Mouse (Mus musculus) stomach, postnatal 0 days (tissue): ENCODE data around the gene Gm49416. TPM values are rescaled to one million over a fixed set of nuclear protein-coding genes. Genes with fewer than 3 reads are reported as not detected.

ENCODE experiments used
- ATAC-seq: fragments of 200-750 bp; cut with Nextera tagmentation; 2 replicates; pipeline ENCODE4 v1.8.0; 2017; ENCODE audit not compliant: low FRiP score, low TSS enrichment
- DNase-seq: peaks from one replicate; pipeline ENCODE4 v3.0.0-alpha.2; 2016; ENCODE audit warnings: low spot score
- H3K27ac ChIP-seq: fragments of 300-500 bp; sonication (generic); replicated peaks from 2 replicates; pipeline ENCODE4 v1.5.1; 2014; ENCODE audit warnings: mild to moderate bottlenecking, control low read depth
- H3K27me3 ChIP-seq: fragments of 300-500 bp; sonication (generic); 2 replicates; pipeline ENCODE4 v1.6.1; 2014; ENCODE audit warnings: low read length; ENCODE audit not compliant: control insufficient read depth, insufficient read depth
- H3K36me3 ChIP-seq: fragments of 300-500 bp; sonication (generic); 2 replicates; pipeline ENCODE4 v1.6.1; 2014; ENCODE audit warnings: low read length, mixed read lengths; ENCODE audit not compliant: control insufficient read depth, insufficient read depth
- H3K4me1 ChIP-seq: fragments of 300-500 bp; sonication (generic); replicated peaks from 2 replicates; pipeline ENCODE4 v1.6.1; 2014; ENCODE audit warnings: antibody characterized with exemption; ENCODE audit not compliant: control insufficient read depth, insufficient read depth
- H3K4me2 ChIP-seq: fragments of 300-500 bp; sonication (generic); replicated peaks from 2 replicates; pipeline ENCODE4 v1.6.1; 2014; ENCODE audit warnings: low read depth, mild to moderate bottlenecking, control low read depth, moderate library complexity
- H3K4me3 ChIP-seq: fragments of 300-500 bp; sonication (generic); 2 replicates; pipeline ENCODE4 v1.5.1; 2014; ENCODE audit warnings: low read depth, low read length, control low read depth
- H3K9ac ChIP-seq: fragments of 300-500 bp; sonication (generic); 2 replicates; pipeline ENCODE4 v1.6.1; 2014; ENCODE audit warnings: mild to moderate bottlenecking, low read length, control low read depth, mixed read lengths
- H3K9me3 ChIP-seq: fragments of 300-500 bp; sonication (generic); 2 replicates; pipeline ENCODE4 v1.6.1; 2016; ENCODE audit warnings: low read length; ENCODE audit not compliant: control insufficient read depth
- CTCF ChIP-seq: IDR thresholded peaks from 2 replicates; pipeline ENCODE4 v1.5.1; 2016; ENCODE audit warnings: antibody characterized with exemption, low read depth, mild to moderate bottlenecking, moderate library complexity
- EP300 ChIP-seq: optimal IDR thresholded peaks from 2 replicates; pipeline ENCODE3; 2016; ENCODE audit warnings: antibody characterized with exemption
- WGBS: fragments of 180-500 bp; shearing (Covaris S2); extraction: QIAGEN DNeasy Blood & Tissue Kit; methylation state at CpG from one replicate; pipeline ENCODE4 v1.1.7; 2014; 5-methylcytosine and 5-hydroxymethylcytosine counted together
- polyA plus RNA-seq: library from polyadenylated mRNA; unstranded; fragments of >200 nt; fragmentation: Nextera tagmentation; extraction: Ambion mirVana; gene quantifications from 2 replicates; pipeline ENCODE4 v1.2.1, GENCODE M21; 2015

Gene Gm49416
- polyA plus RNA-seq, 1 experiment from 2014 or later: not detected

DNA sequence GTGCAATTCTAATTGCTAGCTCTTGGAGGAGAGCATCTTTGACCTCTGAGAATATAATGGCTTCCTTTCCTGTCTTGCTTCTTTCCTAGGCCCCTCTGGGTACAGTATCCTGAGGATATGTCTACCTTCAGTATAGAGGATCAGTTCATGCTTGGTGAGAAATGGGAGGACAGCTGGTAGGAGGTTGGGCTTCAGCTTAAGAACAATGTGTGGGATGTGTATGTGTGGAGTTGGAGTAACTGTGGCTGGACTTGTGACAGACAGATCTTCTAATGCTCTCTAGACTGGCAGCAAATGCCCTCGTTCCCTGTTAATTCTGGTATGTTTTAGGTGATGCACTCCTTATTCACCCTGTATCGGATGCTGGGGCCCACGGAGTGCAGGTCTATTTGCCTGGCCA, 25.5 kb downstream of the Gm49416 start:
- H3K27me3 ChIP-seq: no peaks in the 10 kb centered on the region
- no peak overlapping the region for H3K9ac ChIP-seq
- DNase-seq (no peak), ATAC-seq (no peak)
- no peaks in the 10 kb centered on the region for H3K4me1 ChIP-seq
- H3K9me3 ChIP-seq: no peaks in the 10 kb centered on the region
- H3K4me2 ChIP-seq: no peak overlapping the region
- 98% methylated on average over 3 of the region's 3 CpGs for WGBS
- H3K36me3 ChIP-seq: peaks cover 57% of the 10 kb centered on the region
- TF ChIP-seq EP300: no peak
- TF ChIP-seq CTCF: no peak
- H3K27ac ChIP-seq: no peak overlapping the region
- no peak overlapping the region for H3K4me3 ChIP-seq

DNA sequence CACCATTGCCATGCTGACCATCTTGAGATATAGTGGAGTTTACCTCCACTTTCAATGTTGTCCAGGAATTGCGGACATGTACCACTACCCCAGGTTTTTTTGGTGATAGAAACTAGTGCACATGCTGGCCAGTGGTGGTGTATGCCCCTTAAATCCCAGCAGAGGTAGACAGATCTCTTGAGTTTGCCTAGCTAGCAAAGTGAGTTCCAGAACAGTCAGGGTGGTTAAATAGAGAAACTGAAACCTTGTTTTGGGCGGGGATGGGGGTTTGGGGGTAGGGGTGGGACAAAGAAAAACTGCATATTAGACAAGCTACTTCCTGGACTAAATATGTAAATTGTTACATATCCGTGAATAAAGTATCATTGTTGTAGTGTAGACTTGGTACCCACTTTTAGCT, 30.3 kb downstream of the Gm49416 start:
- Histone ChIP-seq H3K27me3 (no peaks in the 10 kb centered on the region), H3K9ac (no peak overlapping the region), H3K4me3 (no peak overlapping the region), H3K27ac (no peak overlapping the region), H3K36me3 (peaks cover 21% of the 10 kb centered on the region), H3K9me3 (no peaks in the 10 kb centered on the region), H3K4me2 (no peak overlapping the region), H3K4me1 (no peaks in the 10 kb centered on the region; the same call in 1 of the 2 replicates)
- ATAC-seq: no peak
- no peak for DNase-seq
- 90% methylated on average over 3 of the region's 3 CpGs for WGBS
- no peak for TF ChIP-seq EP300
- no peak for TF ChIP-seq CTCF

DNA sequence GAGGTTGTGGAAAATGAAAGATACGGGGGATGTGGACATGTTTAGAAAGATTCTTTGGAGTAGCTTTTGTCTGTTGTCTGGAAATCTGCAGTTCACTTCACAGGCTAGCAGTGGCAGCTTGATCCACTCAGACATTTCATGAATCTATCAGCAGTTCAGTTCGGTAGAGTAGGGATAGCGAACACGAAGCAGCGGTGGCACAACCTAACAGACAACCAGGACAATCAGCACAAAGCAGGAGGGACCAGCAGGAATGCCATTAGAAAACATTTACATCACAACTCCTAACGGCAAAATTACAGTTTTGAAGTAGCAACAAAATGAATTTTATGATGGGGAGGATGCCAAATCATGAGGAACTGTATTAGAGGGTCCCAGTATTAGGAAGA, 31.0 kb downstream of the Gm49416 start:
- 62% methylated on average over 6 of the region's 6 CpGs for WGBS
- TF ChIP-seq EP300 (no peak), CTCF (no peak)
- H3K9ac ChIP-seq: peak overlapping the region; percentile 79; the same call in 1 of the 2 replicates

DNA sequence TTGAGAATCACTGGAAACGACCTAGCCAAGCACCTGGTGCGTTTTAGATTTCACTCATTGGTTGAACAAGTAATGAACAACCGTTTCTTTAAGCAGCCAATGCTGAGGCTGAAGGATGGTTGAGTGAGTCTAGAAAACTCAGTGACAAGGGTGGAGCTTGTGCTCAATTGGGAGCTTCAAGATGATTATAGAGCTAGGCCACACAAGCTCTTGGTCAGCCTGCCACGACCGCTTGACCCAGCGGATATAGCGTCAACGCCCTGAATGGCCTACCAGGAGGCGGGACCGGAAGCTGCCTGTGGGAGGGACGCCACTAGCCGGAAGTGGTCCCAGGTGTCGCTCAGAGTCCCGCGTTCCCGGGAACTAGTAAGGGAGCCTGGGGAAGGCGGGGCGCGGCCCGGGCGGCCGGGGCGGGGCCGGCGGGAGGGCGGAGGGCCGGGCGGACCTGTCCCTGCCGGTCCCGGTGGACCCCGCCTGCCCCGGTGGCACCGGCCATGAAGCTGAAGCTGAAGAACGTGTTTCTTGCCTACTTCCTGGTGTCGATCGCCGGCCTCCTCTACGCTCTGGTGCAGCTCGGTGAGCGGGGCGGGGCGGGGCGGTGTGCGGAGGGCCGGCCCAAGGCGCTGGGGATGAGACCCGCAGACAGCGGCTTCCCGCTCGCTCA, 31.5 kb downstream of the Gm49416 start, which contains the start of gene B3gat3:
Gene B3gat3 (plus strand): TSS at position 302 of the 664 bp plus-strand sequence.
- WGBS: 1% methylated on average over 45 of the region's 50 CpGs

More for the DNA sequence above, 31.0 kb downstream of the Gm49416 start:
- Histone ChIP-seq H3K4me3 (peak overlapping the region; percentile 81), H3K27ac (peak overlapping the region; percentile 96), H3K27me3 (no peaks in the 10 kb centered on the region), H3K36me3 (peaks cover 14% of the 10 kb centered on the region), H3K4me1 (no peaks in the 10 kb centered on the region; the same call in 1 of the 2 replicates), H3K4me2 (peak overlapping the region; percentile 62), H3K9me3 (no peaks in the 10 kb centered on the region)
- no peak for DNase-seq
- ATAC-seq: no peak

DNA sequence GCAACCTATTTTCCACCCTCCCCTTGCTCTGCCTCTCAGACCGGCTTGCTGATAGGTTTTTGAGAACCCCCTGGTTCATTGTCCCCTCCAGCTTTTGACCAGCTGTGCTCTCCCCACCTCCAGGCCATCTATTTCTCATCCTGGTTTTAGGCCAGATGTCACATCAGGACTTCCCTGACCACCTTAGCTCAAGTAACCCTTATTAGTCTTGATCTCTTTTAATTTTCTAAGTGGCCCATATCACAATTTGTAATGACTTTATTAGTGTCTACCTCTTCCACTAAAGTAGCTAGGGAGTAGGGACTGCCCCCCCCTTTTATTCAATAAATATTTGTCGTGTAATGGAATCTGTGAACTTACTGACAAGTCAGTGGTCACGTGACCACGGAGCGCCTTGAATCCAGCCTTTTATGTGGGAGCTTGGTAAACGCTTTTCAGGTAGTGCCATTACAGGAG, 32.1 kb downstream of the Gm49416 start:
- peaks cover 7% of the 10 kb centered on the region for H3K36me3 ChIP-seq
- H3K4me3 ChIP-seq: peak overlapping the region; percentile 81
- DNase-seq (peak; percentile 65), ATAC-seq (peak; percentile 22; the same call in 1 of the 2 replicates)
- peak overlapping the region; percentile 62 for H3K4me2 ChIP-seq
- no peak for TF ChIP-seq CTCF
- no peak for TF ChIP-seq EP300
- peak overlapping the region; percentile 96 for H3K27ac ChIP-seq
- no peaks in the 10 kb centered on the region; the same call in 1 of the 2 replicates for H3K4me1 ChIP-seq
- peak overlapping the region; percentile 79 for H3K9ac ChIP-seq
- no peaks in the 10 kb centered on the region for H3K27me3 ChIP-seq
- H3K9me3 ChIP-seq: no peaks in the 10 kb centered on the region
- 0% methylated on average over 6 of the region's 6 CpGs for WGBS

More for the DNA sequence above, 31.5 kb downstream of the Gm49416 start, which contains the start of gene B3gat3:
- Histone ChIP-seq H3K27me3 (no peaks in the 10 kb centered on the region), H3K9me3 (no peaks in the 10 kb centered on the region), H3K9ac (peak within 1 kb of the TSS; percentile 79), H3K4me1 (no peaks in the 10 kb centered on the region; the same call in 1 of the 2 replicates), H3K4me3 (peak within 1 kb of the TSS; percentile 81), H3K36me3 (peaks cover 12% of the 10 kb centered on the region), H3K4me2 (peak within 1 kb of the TSS; percentile 62), H3K27ac (peak within 1 kb of the TSS; percentile 96)
- no peak for TF ChIP-seq EP300
- no peak for TF ChIP-seq CTCF
- DNase-seq: peak; percentile 95
- ATAC-seq: peak; percentile 98

DNA sequence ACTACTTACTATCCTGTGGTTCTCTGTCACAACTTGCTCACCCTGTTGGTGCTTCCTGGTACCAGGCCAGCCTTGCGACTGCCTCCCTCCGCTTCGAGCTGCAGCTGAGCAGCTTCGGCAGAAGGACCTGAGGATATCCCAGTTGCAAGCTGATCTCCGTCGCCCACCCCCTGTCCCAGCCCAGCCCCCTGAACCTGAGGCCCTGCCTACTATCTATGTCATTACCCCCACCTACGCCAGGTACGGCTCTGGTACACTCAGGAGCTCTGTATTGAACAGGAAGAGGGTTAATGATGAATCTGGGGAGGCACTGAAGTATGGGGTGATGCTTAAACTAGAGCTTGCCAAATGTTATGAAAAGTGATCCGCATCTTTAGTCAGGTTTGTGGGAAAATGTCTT, 33.0 kb downstream of the Gm49416 start:
- peak overlapping the region; percentile 62; the same call in 1 of the 2 replicates for H3K4me2 ChIP-seq
- no peaks in the 10 kb centered on the region; the same call in 1 of the 2 replicates for H3K4me1 ChIP-seq
- H3K4me3 ChIP-seq: peak overlapping the region; percentile 81; the same call in 1 of the 2 replicates
- no peak for TF ChIP-seq EP300
- TF ChIP-seq CTCF: no peak
- peaks cover 6% of the 10 kb centered on the region; the same call in 1 of the 2 replicates for H3K36me3 ChIP-seq
- DNase-seq (no peak), ATAC-seq (no peak)
- WGBS: 57% methylated on average over 9 of the region's 9 CpGs
- H3K9ac ChIP-seq: no peak overlapping the region
- H3K27ac ChIP-seq: peak overlapping the region; percentile 40; the same call in 1 of the 2 replicates
- no peaks in the 10 kb centered on the region for H3K9me3 ChIP-seq
- no peaks in the 10 kb centered on the region for H3K27me3 ChIP-seq
